Mouse (Mus musculus): ENCODE measurements around the gene 1110002E22Rik. TPM values are rescaled to one million over a fixed set of nuclear protein-coding genes. Genes with fewer than 3 reads are reported as not detected.

1110002E22Rik gene
- 0.06 and 0.55 TPM in 2 replicates for polyA plus RNA-seq (2012; rRNA removed)

GRCm38 (mm10) chr3:138064732-138065645 lies at the start of gene 1110002E22Rik:
Gene 1110002E22Rik, plus strand, starts transcription at chr3:138065052.

GRCm38 (mm10) chr3:138067288-138067687 lies 2.4 kb downstream of the 1110002E22Rik start, which contains the start of gene Gm5105:
Gene Gm5105, minus strand, starts transcription at chr3:138067388.

Other genes with a start within 250 kb of the 1110002E22Rik start
- gene H2afz, start 200.6 kb upstream of the 1110002E22Rik start, polyA plus RNA-seq (2012; rRNA removed), result 985 and 1,299 TPM in 2 replicates
- 7.1 and 7.7 TPM in 2 replicates for gene Dnajb14, start 197.4 kb upstream of the 1110002E22Rik start, polyA plus RNA-seq (2012; rRNA removed)
- 88.1 and 100 TPM in 2 replicates for gene Lamtor3, start 146.5 kb upstream of the 1110002E22Rik start, polyA plus RNA-seq (2012; rRNA removed)
- gene Dapp1, start 83.5 kb upstream of the 1110002E22Rik start, polyA plus RNA-seq (2012; rRNA removed), result 2.9 TPM in 2 replicates
- gene Gm5105, start 2.3 kb downstream of the 1110002E22Rik start, polyA plus RNA-seq (2012; rRNA removed), result 0.05 and 0.09 TPM in 2 replicates
- 9.1 and 9.3 TPM in 2 replicates for gene Trmt10a, start 78.4 kb downstream of the 1110002E22Rik start, polyA plus RNA-seq (2012; rRNA removed)
- 5.3 and 5.7 TPM in 2 replicates for gene Mttp, start 79.9 kb downstream of the 1110002E22Rik start, polyA plus RNA-seq (2012; rRNA removed)
- not detected in 2 replicates for gene 4930579F01Rik, start 128.8 kb downstream of the 1110002E22Rik start, polyA plus RNA-seq (2012; rRNA removed)
- 0.37 and 0.74 TPM in 2 replicates for gene Adh7, start 152.7 kb downstream of the 1110002E22Rik start, polyA plus RNA-seq (2012; rRNA removed)
- 1.1 and 1.6 TPM in 2 replicates for gene Adh1, start 195.9 kb downstream of the 1110002E22Rik start, polyA plus RNA-seq (2012; rRNA removed)
- not detected in 2 replicates for gene Adh6a, start 248.2 kb downstream of the 1110002E22Rik start, polyA plus RNA-seq (2012; rRNA removed)